Mouse (Mus musculus): ENCODE measurements at regions not wholly inside any gene's neighbourhood (a gene's known extent, or its start where the extent isn't known, plus 50 kb on each side); places are given as distances from the start of the nearest gene placed in this dataset.
"Not testable (repeated sequence)": the region's sequence is repeated elsewhere in the genome, so short reads cannot be mapped to it uniquely, and the experiment has no call there.

GRCm38 (mm10) chr13:107573499-107574355, 470.5 kb upstream of the Smim15 start:
- no peaks in the 10 kb centered on the region for H3K9me3 ChIP-seq (replicated peaks)
- no peak for ATAC-seq (ENCODE audit: low read depth)
- no peak overlapping the region for H3K4me2 ChIP-seq
- DNase-seq = no peak
- H3K4me3 ChIP-seq (replicated peaks) = no peak overlapping the region
- H3K36me3 ChIP-seq = no peaks in the 10 kb centered on the region
- peaks cover 61% of the 10 kb centered on the region for H3K4me1 ChIP-seq (replicated peaks)
- 36% methylated on average over 9 of the region's 9 CpGs for WGBS (ENCODE audit: insufficient replicate concordance)
- H3K27ac ChIP-seq = no peak overlapping the region
- no peak overlapping the region for H3K9ac ChIP-seq
- no peaks in the 10 kb centered on the region for H3K27me3 ChIP-seq

DNA sequence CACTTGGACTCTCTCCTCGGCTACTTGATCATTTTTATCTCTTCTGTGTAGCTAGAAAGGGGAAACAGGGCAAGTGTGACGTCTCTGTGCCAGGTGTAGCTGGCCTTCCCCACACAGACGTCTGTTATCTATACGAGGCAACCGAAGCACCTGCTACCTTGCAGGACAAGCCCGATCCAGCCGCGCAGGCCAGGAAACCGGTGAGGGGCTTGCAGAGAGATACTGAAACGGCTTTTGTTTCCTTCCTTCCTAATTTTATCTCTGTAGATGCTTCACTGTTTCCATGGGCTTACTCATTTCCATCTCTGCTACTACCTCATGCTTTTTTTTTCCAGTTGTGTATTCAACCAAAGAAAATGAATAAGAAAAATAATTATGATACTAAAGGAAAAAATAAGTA, 472.7 kb upstream of the Smim15 start:
- no peak overlapping the region for H3K9ac ChIP-seq
- ATAC-seq (ENCODE audit: low read depth) = peak; percentile 57
- H3K9me3 ChIP-seq (replicated peaks) = no peaks in the 10 kb centered on the region
- WGBS (ENCODE audit: insufficient replicate concordance) = 12% methylated on average over 10 of the region's 10 CpGs
- no peak overlapping the region for H3K4me2 ChIP-seq
- no peak overlapping the region for H3K4me3 ChIP-seq (replicated peaks)
- no peak overlapping the region for H3K27ac ChIP-seq
- no peaks in the 10 kb centered on the region for H3K36me3 ChIP-seq
- no peaks in the 10 kb centered on the region for H3K27me3 ChIP-seq
- peaks cover 42% of the 10 kb centered on the region for H3K4me1 ChIP-seq (replicated peaks)
- peak; percentile 12 for DNase-seq

DNA sequence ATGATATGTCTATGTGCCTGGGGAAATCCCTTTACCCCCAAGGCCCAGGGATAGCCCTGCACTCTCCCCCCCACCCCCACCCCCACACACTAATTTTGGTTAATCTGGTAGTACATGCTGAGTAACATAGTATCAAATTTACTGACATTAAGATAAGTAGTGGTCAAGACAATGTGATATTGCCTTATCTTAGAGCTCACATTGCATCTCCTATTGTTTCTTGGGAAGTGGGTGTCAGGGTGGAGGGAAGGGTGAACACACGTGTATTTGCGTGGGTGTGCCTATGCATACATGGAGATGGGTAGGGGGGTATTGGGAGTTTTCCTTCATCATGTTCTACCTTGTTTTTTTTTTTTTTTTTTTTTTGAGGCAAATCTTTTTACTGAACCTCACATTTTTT, 474.8 kb upstream of the Smim15 start:
- no peak overlapping the region for H3K4me3 ChIP-seq (replicated peaks)
- H3K9ac ChIP-seq = no peak overlapping the region
- H3K4me2 ChIP-seq = no peak overlapping the region
- peak; percentile 36; the same call in 1 of the 2 replicates for ATAC-seq (ENCODE audit: low read depth)
- H3K27ac ChIP-seq = no peak overlapping the region
- no peaks in the 10 kb centered on the region for H3K9me3 ChIP-seq (replicated peaks)
- no peaks in the 10 kb centered on the region for H3K27me3 ChIP-seq
- DNase-seq = no peak
- 21% methylated on average over 2 of the region's 2 CpGs for WGBS (ENCODE audit: insufficient replicate concordance)
- H3K36me3 ChIP-seq = no peaks in the 10 kb centered on the region
- peaks cover 34% of the 10 kb centered on the region for H3K4me1 ChIP-seq (replicated peaks)

DNA sequence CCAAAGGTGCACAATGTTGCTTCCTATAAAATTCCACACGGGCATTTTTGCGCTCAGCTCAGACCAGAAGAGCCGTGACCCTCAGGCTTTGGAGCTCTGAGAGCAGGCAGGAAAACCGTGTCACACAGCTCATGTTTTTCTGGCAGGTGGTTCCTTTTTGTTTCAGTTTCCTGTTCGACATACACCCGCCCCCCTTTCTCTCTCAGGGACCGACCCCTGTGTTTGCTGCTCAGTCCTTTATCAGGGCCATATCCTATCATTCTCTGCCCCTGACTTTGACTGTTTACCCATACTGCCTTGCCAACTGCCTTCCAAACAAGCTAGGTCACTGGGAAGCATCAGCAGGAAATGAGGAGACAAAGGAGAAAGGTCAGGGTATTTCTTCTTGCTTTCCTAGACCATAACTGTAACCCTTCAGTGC, 475.5 kb upstream of the Smim15 start:
- H3K4me3 ChIP-seq (replicated peaks) = no peak overlapping the region
- WGBS (ENCODE audit: insufficient replicate concordance) = 10% methylated on average over 7 of the region's 7 CpGs
- H3K9me3 ChIP-seq (replicated peaks) = no peaks in the 10 kb centered on the region
- no peaks in the 10 kb centered on the region for H3K36me3 ChIP-seq
- ATAC-seq (ENCODE audit: low read depth) = peak; percentile 41
- peak overlapping the region; percentile 21 for H3K4me2 ChIP-seq
- peaks cover 27% of the 10 kb centered on the region for H3K4me1 ChIP-seq (replicated peaks)
- H3K9ac ChIP-seq = no peak overlapping the region; the same call in 1 of the 2 replicates
- no peak overlapping the region for H3K27ac ChIP-seq
- no peaks in the 10 kb centered on the region for H3K27me3 ChIP-seq
- no peak for DNase-seq

GRCm38 (mm10) chr13:107562463-107562862, 481.8 kb upstream of the Smim15 start:
- Histone ChIP-seq H3K9ac (no peak overlapping the region), H3K4me3 (replicated peaks) (no peak overlapping the region), H3K27ac (no peak overlapping the region), H3K9me3 (replicated peaks) (no peaks in the 10 kb centered on the region), H3K36me3 (no peaks in the 10 kb centered on the region), H3K4me2 (no peak overlapping the region), H3K4me1 (replicated peaks) (no peaks in the 10 kb centered on the region), H3K27me3 (no peaks in the 10 kb centered on the region)
- ATAC-seq (ENCODE audit: low read depth) (no peak), DNase-seq (no peak)
- 59% methylated on average over 1 of the region's 1 CpGs for WGBS (ENCODE audit: insufficient replicate concordance)

GRCm38 (mm10) chr13:107561529-107561928, 482.7 kb upstream of the Smim15 start:
- H3K9me3 ChIP-seq (replicated peaks) = no peaks in the 10 kb centered on the region
- H3K4me2 ChIP-seq = no peak overlapping the region
- no peaks in the 10 kb centered on the region for H3K36me3 ChIP-seq
- no peak overlapping the region for H3K4me3 ChIP-seq (replicated peaks)
- no peak overlapping the region for H3K27ac ChIP-seq
- ATAC-seq (ENCODE audit: low read depth) (no peak), DNase-seq (no peak)
- H3K9ac ChIP-seq = no peak overlapping the region
- H3K4me1 ChIP-seq (replicated peaks) = no peaks in the 10 kb centered on the region
- no peaks in the 10 kb centered on the region for H3K27me3 ChIP-seq
- 56% methylated on average over 2 of the region's 2 CpGs for WGBS (ENCODE audit: insufficient replicate concordance)

DNA sequence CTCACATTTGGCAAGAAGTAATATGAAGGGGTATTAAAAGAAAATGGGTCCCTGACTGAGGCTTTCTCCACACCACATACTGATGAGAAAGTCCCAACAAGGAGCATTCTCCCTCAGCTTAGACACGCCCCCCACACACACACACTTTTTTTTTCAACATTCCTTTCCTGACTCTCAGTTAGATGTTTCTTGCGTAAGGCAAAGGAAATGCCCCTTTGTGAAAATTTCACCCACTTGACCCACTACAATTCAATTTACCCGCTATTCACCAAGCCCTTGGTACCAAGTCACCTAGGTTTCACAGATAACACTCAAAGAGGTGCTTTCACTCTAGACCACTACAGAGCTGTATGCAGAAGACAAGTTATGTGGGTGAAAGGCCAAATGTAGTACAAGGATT, 488.3 kb upstream of the Smim15 start:
- no peak for DNase-seq
- Histone ChIP-seq H3K4me2 (no peak overlapping the region), H3K9me3 (replicated peaks) (no peaks in the 10 kb centered on the region), H3K36me3 (no peaks in the 10 kb centered on the region), H3K27me3 (no peaks in the 10 kb centered on the region), H3K4me3 (replicated peaks) (no peak overlapping the region), H3K9ac (no peak overlapping the region), H3K27ac (no peak overlapping the region), H3K4me1 (replicated peaks) (no peaks in the 10 kb centered on the region)
- no peak for ATAC-seq (ENCODE audit: low read depth)
- WGBS (ENCODE audit: insufficient replicate concordance) = 62% methylated on average over 3 of the region's 3 CpGs

GRCm38 (mm10) chr13:107554091-107554490, 490.2 kb upstream of the Smim15 start:
- ATAC-seq (ENCODE audit: low read depth) = no peak
- H3K9ac ChIP-seq = no peak overlapping the region
- WGBS (ENCODE audit: insufficient replicate concordance) = 55% methylated on average over 3 of the region's 3 CpGs
- no peak overlapping the region for H3K4me3 ChIP-seq (replicated peaks)
- no peaks in the 10 kb centered on the region for H3K27me3 ChIP-seq
- no peak overlapping the region for H3K4me2 ChIP-seq
- no peak overlapping the region for H3K27ac ChIP-seq
- H3K36me3 ChIP-seq = no peaks in the 10 kb centered on the region
- no peaks in the 10 kb centered on the region for H3K4me1 ChIP-seq (replicated peaks)
- H3K9me3 ChIP-seq (replicated peaks) = no peaks in the 10 kb centered on the region
- no peak for DNase-seq

DNA sequence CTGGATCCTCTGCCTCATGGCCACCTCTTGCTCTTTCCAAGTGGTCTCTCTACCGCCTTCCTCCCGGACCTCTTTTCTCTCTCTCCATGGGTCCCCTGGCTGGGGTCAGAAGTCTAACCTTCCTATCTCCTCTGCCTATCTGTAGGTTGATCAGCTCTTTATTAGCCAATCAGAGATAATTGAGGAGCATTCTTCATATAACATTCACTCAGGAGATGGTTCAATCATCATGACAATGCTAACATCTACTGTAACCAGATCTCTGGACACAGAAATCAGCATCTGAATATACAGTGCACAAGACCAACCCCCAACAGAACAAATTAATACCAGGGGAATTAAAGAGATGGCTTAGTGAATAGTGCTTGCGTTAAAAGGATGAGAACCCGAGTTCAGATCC, 492.1 kb upstream of the Smim15 start:
- Histone ChIP-seq H3K9ac (no peak overlapping the region), H3K4me2 (no peak overlapping the region), H3K27ac (no peak overlapping the region), H3K36me3 (no peaks in the 10 kb centered on the region), H3K4me3 (replicated peaks) (no peak overlapping the region), H3K4me1 (replicated peaks) (no peaks in the 10 kb centered on the region), H3K27me3 (no peaks in the 10 kb centered on the region), H3K9me3 (replicated peaks) (no peaks in the 10 kb centered on the region)
- WGBS (ENCODE audit: insufficient replicate concordance) = 82% methylated on average over 4 of the region's 4 CpGs
- DNase-seq (no peak), ATAC-seq (ENCODE audit: low read depth) (no peak)

DNA sequence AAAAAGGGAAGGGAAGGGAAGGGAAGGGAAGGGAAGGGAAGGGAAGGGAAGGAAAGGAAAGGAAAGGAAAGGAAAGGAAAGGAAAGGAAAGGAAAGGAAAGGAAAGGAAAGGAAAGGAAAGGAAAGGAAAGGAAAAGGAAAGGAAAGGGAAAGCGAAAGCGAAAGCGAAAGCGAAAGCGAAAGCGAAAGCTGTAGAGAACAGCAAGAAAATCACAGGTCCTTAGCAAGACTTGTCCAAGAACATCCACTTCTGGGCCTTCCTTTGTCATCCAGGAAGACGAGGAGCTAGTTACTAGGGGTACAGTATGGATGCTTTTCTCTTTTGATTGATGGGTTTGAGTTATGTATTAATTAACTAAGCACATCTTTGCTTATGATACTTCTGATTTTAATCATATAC, 494.3 kb upstream of the Smim15 start:
- not testable (repeated sequence) for ATAC-seq (ENCODE audit: low read depth); H3K4me2 ChIP-seq; H3K27ac ChIP-seq; DNase-seq; H3K36me3 ChIP-seq; H3K27me3 ChIP-seq; H3K4me1 ChIP-seq (replicated peaks); H3K9ac ChIP-seq; H3K9me3 ChIP-seq (replicated peaks); H3K4me3 ChIP-seq (replicated peaks)
- 80% methylated on average over 7 of the region's 7 CpGs for WGBS (ENCODE audit: insufficient replicate concordance)

- Histone ChIP-seq H3K27me3 (no peaks in the 10 kb centered on the region), H3K36me3 (no peaks in the 10 kb centered on the region), H3K9me3 (replicated peaks) (no peaks in the 10 kb centered on the region), H3K4me2 (no peak overlapping the region), H3K9ac (no peak overlapping the region), H3K4me3 (replicated peaks) (no peak overlapping the region), H3K27ac (no peak overlapping the region), H3K4me1 (replicated peaks) (no peaks in the 10 kb centered on the region)
- ATAC-seq (ENCODE audit: low read depth) (no peak), DNase-seq (no peak)
- 71% methylated on average over 7 of the region's 7 CpGs for WGBS (ENCODE audit: insufficient replicate concordance)
These were observed 497.2 kb upstream of the Smim15 start for GRCm38 (mm10) chr13:107547073-107547472.

All from liver, embryonic 13.5 days (tissue).